Mouse (Mus musculus): ENCODE measurements around the gene Tenm4. TPM values are rescaled to one million over a fixed set of nuclear protein-coding genes. Genes with fewer than 3 reads are reported as not detected.

Gene Tenm4
- total RNA-seq, 4 experiments from 2014 or later, result 18.1 to 36.5 (median 27.2) TPM

DNA sequence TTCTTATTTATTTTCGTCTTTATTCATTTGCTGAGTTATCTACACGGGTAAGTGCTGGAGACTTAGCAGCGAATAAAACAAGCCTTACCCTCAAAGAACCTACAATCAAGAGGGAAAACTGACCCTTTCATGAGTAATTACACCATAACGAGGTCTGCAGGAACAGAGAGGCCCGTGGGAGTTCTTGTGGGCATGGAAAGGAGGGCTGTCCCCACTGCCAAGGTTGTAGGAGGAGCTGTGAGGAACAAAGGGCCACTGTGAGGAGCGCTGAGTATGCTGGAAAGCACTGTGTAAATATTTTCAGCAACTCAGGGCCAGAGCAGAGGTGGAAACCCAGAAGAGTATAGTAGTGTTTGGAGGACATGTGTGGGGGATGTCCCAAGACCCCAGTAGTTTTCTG is 574.9 kb downstream of the Tenm4 start:
- DNase-seq, result no peak

DNA sequence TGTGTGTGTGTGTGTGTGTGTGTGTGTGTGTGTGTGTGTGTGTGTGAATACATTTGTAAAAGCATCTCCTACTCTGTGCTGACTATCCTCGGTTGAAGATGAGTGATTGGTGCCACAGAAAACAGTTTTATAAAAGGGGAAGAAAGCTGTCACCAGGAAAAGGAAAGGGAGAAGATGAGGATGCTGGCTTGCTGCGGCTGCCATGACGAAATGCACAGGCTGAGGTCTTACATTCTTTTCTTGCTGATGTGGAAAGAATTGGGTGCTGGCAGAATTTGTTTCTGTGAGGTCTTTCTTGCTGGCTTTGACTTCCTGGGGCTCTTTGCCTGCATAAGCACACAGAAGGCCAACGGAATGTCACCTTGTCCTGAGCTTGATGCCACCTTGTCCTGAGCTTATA is 575.7 kb downstream of the Tenm4 start:
- DNase-seq, result no peak

DNA sequence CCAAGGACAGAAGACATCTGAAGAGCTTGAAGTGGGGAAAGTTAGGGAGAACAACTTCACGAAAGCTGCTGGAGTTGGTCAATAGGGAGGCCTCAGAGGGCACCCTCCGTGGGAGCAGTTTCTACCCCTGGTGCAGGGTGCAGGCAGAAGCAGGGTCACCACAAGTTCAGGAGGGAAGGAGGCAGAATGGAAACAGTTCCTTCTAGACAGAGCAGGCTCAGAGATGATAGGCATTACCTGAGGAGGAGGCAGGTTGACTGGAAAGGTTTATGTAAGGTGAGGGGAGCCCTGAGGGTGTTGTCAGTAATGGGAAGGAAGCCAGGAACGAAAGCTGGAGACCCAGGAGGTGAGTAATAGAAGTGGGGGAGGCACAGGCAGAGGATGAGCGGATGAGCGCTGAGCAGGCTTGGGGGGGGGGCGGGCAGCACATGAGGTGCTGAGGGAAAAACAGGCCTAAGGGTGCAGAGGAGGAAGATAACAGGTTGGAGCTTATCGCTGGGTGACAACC is 577.5 kb downstream of the Tenm4 start:
- DNase-seq, result no peak

DNA sequence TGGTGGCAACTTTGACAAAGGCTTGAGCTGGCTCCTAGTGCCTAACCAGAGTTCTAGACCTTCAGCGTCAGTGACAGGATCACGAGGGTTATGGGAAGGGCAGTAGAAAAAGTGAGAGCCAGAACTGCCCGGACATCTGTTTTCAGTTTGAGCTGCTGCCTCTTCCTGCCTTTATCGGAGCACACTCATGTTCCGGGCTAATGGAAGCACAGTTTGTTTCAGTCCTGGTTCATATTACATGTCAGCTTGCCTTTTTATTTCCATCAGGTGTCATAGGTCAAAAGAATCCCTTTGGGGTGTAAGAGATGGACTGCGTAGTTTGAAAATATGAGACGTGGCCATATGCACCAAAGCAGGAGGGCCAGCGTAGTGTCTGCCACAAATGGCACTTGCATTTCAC is 578.7 kb downstream of the Tenm4 start:
- no peak for DNase-seq

DNA sequence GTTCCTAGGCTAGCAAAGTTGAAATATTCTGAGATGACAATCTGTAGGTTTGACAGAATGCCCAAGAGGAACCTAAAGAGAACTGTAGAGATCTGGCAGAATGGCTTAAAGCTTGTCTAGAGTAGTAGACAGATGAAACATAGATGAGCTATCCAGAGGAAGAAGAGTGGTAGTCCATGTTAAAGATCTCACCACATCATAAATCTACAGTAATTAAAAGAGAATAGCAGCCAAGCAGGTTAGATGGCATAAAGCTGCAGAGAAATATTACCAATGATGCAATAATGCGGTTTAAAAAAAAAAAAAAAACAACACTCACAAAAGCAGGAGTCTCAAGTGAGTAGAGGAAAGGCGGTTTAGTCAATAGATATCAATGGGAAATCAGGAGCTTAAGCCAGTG is 580.2 kb downstream of the Tenm4 start:
- DNase-seq, result no peak

DNA sequence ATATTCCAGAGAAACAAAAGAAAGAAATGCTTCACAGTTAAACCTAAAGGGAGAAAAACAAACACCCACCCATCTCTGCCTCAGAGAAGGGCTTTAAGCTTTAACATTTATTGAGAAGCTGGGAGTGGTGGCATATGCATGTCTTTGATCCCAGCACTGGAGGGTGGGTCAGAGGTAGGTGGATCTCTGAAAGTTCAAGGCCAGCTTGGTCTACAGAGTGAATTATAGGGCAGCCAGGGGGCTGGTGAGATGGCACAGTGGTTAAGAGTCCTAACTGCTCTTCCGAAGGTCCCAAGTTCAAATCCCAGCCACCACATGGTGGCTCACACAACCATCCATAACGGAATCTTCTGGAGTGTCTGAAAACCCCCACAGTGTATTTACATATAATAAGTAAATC is 581.7 kb downstream of the Tenm4 start:
- DNase-seq, result no peak

DNA sequence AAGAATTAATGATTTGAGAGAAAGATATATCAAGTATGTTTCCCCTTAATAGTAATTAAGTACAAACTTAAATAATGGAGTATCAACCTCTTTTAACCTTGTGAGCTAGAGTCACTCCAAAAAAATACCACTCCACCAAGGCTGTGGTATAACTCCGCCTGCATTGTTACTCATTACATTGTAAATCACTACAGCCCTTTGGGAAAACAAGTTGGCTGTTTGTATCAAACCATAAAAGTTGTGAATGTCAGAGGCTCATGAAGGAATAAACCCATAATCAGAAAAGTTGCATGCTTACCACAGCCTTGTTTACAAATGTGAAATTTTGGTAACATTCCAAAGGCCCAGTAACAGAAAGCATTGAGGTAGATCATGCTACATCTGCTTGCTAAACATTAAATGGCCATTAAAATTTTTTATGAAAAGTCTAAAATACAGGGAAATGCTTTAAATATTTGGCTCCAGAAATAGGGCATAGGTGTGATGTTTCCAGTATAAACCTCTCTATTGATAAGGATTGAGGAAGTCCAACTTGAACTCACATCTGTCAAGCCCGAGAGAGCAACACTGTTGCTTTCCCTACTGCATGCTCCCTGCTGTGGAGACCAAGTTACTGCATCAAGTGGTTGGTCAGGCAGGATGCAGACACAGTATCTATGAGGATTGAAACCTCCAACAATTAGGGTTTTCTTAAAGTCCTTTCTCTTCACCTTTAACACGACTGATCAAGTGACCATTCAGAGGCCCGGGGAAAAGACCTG is 582.5 kb downstream of the Tenm4 start:
- DNase-seq, result no peak

DNA sequence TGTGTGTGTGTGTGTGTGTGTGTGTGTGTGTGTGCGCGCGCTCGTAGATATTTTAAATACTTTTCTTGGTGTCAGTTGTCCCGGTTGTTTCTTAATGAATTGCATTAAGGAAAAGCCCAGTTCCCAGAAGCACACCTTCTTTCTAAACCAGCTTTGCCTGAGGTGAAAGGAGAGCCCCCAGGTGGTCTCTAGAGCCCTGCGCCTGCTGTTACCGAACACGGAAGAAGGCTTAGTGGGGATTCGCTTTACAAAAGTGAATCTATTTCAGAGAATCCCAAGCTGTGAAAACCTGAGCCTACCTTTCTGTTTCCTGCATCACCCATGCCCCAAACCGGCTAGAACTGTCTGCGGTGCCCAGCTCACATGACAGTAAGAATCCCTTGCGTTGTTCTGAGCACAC is 583.1 kb downstream of the Tenm4 start:
- no peak for DNase-seq

DNA sequence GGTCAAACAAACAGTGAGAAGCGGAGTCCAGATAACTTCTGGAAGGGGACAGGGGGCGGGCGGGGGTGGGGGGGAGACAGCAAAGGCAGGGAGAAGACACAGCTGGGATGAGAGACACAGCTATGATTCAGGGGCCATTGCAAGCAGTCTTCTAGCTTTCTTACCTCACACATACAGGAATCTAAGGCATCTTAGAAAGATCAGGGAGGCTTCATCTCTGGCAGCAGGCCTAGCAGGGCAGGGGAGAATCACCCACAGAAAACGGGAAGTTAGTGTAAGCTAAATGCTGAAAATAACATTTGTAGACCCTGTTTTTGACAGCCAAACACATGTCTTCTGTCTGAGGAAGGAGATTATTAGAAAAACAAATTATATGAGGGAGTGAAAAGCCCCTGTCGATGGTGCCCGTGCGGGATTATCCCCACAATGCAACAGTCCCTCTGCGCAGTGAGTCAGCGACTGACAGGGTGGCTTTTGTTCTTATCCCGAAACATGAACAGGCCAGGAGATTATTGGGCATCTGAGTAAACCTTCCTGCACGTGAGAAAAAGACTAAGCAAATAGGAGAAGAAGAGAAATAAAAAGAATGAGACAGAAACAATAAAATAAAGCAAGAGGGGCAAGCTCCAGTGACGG is 584.5 kb downstream of the Tenm4 start:
- no peak for DNase-seq

DNA sequence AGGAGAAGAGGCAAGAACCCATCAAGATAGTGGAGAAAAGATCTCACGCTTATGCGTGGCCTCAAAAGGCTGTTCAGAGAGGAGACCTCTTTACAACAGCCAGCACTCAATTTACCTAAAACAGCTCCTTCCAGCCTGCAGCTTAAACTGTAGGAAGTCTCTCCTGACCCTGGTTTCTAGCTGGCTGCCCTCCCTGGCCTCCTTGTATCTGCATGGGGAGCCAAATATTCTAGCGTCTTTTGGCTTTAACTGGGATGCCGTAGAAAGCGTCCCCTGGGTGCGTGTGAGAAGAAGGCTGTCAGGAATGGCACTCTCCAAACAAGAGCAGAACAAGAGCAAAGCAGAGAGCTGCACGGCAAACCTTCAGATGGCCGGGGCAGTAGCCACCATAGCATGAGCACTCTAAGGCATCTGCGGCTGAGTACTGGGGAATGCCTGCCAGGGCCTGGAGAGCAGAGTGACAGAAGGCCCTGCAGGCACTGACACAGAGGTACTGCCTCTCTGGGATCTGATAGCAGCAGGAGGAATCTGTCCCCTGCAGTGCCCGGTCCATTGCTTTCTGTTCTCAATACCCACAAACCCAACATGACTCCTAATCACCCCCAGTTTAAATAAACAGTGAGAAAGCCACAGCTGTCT is 585.2 kb downstream of the Tenm4 start:
- DNase-seq, result no peak

DNA sequence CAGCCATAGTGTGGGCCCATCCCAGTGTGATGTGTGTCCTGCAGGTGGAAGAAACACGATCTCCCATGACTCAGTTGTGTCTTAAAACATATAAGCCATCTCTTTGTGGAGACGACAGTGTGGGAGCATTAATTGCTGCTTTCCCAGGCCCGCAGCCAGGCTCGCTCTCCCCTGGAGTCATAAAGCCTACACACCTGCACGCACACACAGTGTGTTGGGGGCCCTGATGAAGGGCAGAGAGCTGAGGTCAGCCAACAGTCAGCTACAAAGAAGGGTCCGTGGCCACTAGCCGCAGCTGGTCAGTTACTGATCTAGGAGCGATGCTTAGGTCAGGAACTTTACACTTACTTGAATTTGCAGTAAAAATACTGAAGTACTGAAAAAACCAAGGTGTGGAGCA is 586.0 kb downstream of the Tenm4 start:
- DNase-seq, result no peak

DNA sequence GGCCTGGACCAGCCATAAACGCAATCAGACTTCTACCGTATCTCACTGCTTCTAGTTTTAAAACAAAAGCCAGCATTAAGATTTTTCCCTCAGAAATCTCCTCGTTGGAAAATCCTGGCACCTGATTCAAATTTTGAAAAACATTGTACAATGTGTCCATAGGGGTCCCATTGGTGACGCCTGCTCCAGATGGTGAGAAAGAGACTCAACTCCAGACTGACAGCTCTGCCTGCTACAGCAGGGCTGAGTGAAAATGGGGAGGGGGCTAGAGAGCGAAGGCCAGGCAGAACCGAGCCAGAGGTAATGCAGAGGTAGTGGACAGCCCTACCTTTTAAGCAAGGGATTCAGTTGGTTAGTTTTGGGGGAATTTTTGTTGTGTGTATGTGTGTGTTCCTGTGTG is 589.2 kb downstream of the Tenm4 start:
- no peak for DNase-seq

DNA sequence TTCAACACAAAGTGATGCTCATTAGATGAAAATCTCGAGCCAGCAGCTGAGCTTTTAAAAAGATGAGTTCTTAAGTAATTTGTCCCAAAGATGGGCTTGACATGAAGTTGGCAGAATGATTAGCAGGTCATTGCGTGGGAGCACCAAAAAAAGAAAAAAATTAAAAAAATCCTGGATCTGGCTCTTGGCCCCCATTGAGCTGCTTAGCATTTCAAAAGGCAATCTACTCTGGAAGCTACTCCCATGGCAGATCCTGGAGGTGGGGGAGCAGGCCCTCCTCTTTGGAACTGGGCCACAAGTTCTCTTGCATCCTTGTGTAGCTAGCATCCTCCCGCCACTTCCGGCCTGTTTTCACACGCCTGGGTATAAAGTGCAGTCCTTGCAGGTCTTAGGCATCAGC is 590.1 kb downstream of the Tenm4 start:
- DNase-seq, result no peak

DNA sequence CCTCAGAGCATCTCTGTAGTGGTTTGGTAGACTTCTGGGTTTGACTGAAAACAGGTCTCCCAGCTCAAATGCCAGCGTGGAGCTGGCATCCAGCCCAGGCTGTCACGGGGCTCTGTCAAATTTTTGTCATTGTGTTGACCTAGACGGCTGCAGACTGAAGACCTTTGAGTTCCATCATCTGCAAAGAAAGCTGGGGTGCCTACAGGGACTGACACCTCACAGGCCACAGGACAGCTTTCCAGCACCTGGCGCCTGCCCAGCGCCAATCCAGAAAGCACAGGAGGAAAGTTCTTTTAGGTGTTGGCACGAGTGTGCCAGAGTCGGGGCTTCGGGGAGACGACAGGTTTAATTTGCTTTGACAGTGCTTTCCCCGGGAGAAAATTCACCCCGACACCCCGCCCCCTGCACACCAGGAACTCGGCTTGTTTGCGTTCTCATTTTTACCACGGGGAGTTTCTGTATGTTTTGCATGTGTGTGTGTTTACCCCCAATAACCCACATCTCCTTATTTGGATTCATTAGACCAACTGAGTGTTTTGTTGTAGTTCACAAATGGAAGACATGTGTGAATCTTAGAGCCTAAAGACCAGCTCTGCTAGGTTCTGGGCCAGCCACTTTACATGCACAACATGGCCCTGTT is 594.4 kb downstream of the Tenm4 start:
- DNase-seq, result peak; percentile 35

DNA sequence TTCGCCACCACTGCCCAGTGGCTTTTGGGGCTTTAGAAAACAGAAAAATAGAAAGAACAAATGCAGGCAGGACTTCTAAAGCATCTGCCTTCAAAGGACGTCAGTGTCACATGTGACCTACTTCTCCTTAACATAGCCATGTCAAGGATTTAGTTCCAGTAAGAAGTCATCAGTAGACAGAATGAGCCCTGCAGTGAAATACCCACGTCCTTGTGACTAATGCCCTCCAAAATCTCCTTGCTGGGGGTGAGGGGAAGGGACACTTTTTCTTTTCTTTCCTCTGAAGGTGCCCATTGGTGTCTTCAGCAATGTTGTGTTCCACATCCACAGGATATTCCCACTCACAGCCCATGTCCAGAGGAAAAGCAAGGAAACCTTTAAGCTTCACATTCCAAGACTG is 596.0 kb downstream of the Tenm4 start:
- DNase-seq, result peak; percentile 55

DNA sequence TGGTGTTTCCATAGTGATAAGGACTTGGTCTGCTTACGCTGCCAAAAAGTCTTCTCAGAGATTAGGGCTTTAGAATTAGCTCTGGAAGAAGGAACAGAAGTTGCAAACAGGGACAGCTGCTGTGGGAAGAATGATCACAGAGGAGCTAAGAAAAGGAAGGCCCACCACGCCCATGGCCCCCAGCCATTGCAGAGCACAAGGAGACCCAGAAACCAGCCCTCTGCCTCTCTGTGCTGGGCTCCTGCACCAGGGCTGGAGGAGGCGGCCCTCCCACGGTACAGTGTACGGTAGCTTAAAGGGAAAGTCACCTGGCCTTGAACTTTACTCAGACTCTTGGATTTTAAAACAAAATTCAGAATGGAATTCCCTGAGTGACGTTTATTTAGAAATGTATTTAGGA is 597.7 kb downstream of the Tenm4 start:
- DNase-seq, result no peak

DNA sequence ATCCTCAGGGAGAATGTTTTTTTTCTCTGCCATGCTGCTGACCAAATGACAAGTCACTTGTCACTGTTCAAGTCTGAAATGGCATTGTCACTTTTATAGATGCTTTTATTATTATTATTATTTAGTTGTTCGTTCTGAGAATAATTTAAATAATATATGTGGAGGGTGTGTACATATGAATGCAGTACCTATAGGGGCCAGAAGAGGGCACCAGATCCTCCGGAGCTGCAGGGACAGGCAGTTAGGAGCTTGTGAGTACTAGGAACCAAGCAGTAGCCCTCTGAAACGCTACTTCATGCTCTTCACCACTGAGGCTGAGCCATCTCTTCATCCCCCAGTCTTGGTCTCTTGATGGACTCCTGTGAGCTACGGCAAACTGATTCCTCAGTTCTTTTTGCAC is 598.7 kb downstream of the Tenm4 start:
- no peak for DNase-seq

DNA sequence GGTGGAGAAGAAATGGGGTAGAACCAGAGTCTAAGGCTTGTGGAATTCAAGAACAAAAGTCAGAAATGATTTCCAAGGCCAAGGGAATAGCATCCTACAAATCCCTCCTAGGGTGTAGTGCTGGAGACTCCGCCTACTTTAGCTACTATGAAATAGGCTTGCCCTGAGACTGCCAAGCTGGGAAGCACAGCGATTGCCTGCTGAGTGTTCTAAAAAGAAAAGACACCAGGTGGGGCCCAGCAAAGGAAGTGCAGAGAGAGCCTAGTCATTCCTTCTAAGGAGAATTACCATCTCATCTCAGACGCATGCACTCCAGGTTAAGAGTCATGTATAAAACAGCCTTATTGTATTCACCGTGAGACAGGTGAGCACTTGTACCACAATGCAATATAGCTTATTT is 601.9 kb downstream of the Tenm4 start:
- no peak for DNase-seq

DNA sequence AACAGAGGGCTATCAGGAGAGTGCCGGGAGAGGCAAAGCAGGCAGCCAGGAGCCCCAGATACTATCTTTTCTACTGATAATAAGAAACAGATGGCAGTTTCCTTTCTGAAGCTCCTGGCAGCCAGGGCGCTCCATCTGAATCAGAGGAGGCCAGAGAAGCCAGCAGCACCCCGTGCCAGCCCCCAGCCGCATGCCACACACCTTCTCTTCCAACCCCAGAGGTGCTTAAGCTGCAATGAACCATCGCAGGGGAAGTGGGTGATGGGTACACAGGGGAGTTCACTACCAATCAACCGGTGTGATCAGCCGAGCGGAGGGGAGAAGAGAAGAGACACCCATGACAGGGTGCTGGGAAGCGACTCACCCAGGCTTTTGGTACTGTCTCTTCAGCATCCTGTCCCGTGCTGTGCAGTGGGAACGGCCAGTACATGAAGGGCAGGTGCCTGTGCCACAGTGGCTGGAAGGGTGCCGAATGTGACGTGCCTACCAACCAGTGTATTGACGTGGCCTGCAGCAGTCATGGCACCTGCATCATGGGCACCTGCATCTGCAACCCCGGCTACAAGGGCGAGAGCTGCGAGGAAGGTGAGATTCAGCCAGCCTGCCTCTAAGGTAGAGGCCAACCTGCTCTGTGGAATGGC is 602.7 kb downstream of the Tenm4 start:
- no peak for DNase-seq

DNA sequence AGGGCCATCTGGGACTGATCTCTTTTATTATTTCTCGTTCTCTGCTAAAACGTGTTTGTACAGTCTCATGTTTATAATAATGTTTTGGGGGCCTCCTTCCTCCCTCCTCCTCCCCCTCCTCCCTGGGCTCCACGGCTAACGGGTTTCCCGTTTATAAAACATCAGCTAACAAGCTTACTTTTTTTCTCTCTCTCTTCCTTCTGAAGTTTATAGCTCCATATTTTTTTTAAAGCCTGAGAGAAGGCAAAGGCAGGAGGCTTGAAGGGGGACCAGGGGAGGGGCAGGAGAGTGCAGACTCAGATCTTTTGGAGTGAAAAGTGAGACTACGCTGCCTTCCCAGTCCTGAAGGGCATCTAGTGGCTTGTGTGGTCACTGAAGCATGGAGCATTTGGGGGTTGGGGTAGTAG is 604.0 kb downstream of the Tenm4 start:
- DNase-seq, result no peak

DNA sequence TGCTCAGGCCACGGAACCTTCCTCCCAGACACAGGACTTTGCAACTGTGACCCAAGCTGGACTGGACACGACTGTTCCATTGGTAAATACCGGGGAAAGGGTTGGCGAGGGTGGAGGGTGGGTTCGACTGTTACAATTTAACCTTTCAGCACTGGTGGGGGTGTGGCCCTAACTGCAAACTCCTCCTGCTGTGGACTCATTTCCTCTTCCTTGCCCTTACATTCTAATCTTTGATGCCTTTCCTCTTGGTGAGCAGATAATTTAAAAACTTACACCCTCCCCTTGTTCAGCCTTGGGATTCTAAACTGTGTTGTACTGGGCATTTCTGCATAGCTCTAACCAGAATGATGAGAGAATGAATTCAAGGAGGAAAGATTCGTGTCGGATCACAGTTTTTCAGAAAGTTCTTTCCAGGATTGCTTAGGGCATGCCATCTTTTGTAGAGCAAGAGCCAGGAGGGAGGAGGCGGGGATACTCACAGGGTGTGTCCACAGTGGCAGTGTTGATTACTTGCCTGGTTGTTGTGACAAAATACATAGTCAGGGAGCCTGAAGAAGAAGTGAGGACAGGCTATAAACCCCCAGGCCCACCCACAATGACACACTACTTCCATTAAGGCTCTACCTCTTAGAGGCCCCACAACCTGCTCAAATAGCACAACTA is 607.0 kb downstream of the Tenm4 start:
- no peak for DNase-seq

DNA sequence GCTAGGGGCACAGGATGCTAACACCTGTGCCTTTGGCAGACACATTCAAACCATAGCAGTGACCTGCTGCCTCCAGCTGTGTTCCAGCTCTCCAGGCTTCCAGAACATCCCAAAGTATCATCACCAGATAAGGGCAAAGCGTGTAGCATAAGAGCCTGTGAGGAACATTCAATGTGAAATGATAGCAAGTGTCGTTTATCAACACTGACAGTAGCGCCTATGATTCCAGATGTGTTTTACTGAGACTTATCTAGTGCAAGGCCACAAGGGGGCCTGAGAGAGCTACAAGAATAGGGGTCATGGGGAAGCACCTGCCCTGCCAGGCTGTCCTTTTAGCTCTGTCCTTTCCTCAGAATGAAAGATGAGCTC is 607.5 kb downstream of the Tenm4 start:
- DNase-seq, result no peak
